Mouse (Mus musculus): ENCODE measurements around the gene Cenpp.

Gene Cenpp

DNA sequence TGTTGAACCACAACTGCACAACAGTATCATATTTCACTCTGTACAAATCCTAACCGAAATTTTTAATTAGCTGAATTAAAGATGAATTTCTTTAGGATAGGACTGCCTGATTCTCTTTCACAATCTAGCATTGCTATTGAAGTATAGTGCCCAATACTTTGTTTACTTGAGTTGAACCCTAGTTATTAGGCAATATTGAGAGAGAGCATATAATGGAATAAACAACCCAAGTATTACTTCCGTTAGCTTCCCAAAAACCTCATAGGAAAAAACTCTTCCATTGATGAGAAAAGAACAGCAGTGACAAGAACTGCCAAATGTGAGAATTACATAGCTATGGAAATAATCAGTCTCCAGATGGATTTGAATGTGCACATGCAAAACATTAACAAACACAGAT is 126.3 kb downstream of the Cenpp start:
- DNase-seq (ENCODE audit: low spot score) = no peak

DNA sequence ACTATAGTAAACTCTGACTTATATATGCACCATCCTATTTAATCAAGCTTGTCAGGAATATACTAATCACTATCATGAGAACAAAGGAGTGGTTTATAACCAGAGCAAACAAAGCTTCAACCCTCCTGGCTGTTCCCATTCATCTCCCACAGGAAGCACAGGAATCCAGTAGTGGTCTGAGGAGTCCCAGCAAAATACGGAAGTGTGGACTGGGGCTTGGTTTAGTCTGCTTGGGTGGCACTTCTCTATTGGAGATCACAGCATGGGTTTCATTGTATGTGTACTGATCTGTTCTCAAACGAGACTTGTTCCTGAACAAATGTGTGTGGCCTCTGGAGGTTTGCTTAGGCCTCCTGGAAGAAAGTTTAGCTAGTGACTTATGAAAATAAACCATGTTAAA is 133.8 kb downstream of the Cenpp start:
- DNase-seq (ENCODE audit: low spot score) = no peak

DNA sequence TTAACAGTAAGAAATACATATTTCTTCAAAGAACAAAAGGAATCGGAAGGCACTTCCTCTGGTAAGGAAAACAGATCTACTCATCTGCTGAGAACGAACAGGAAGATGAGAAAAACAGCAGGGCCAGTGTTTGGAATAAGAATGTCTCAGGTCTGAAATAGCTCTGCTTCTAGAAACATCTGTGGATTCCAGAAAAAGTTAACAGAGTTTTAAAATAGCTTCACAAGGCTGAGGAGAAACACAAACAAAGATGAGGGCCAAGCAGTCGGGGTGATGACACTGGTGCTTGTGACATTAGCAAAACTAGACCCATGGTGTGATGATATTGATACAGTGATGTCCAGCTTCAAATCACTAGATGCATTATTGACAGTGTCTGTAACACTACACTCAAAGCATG is 145.4 kb downstream of the Cenpp start:
- no peak for DNase-seq (ENCODE audit: low spot score)

DNA sequence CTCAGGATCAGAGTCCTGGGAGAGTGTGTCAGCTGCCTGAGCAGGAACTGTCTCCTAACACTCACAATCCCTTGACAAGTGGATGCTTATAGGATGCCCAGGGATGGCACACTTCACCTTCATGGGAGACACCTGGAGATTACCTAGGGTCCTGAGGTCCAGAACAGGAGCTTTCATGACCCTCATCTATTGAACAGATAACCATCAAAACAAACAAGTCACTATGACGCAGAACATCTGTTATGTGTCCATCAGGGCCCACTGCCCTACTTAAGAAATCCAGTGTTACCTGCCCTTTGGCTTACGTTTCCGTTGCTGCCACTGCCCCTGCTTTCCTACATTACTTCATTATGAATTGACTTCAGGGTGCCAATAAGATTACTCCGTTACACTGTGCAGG is 146.8 kb downstream of the Cenpp start:
- DNase-seq (ENCODE audit: low spot score) = no peak

DNA sequence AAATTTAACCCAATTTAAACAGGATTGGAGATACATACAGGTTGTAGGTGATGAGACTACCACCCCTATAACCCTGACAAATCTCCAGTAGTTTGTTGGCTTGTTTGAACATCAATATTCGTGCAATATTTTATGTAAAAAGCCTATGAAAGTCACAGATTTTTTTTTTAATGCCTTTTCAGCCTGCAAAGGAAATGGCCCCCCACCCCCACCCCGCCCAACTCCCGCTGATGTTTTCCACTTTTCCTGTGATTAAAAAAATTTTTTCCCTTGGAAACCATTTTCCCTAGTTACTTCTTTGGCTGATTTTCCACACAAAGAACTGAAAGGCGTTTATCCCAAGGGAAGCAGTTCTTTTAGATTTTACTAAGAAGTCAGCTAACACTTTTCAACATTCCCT is 148.1 kb downstream of the Cenpp start, which contains the start of gene Ecm2:
TSS of gene Ecm2 (plus strand) at position 301 of the 400 bp plus-strand sequence.
- no peak for DNase-seq (ENCODE audit: low spot score)

DNA sequence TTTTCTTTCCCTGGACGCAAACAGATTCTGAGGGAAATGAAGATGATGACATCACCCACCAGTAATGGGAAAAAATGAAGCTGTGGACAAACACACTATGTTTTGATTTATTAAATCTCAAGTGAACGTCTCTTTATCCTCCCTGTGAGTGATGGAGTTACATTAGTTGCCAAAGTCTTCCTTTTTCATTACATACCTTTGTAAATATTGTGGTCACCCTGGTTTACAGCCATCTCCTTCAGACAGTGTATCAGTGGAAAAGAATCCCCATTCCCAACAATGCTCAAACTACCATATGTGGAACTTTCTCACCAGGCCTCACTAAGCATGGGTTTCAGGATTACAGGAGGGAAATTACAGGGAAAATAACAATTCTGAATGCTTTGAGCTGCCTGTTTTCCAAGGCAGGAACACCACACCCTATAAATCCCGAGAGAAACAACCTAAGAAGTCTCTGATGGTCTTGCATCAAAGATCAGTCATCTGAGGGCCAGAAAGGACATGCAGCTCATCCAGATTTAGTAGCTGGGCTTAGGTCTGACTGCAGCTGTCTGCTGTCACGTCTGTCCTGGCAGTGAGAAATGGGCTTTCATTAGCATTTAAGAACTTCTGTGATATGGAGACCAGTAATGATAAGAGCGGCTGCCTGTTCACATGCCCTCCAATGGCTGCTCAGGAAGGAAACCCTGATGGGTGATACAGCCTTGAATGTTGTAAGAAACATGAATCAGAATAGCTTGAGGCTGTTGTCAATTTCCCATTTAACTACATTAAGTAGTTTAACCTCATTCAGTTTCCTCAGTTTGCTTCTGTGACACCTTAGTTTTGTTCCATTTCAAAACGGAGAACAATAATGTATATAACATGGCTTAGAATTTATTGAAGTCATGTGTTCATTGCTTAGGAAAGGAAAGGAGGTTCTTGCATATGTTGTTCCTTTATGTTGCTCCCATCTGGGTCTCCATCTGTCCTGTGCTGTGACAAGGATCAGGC is 159.9 kb downstream of the Cenpp start, which contains the start of gene Tes3-ps:
TSS of gene Tes3-ps (plus strand) at position 943 of the 993 bp plus-strand sequence.
- DNase-seq (ENCODE audit: low spot score) = no peak

DNA sequence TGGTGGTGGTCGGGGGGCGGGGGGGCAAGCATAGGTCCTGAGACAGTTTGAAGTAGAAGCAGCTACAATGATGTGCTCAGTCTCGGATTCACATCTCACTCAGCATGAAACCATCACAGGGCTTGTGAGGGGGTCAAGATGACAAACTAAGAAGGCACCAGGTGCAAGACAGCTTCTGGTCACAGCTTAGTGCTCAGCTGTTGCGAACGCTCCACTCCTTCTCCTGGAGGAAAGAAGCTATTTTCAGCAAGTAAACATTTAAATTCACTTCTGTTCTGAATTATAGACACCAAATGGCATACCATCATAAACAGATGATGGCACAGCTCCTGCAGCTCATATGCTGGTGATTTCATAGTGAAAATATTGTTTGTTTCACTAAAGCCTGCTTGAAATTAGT is 167.2 kb downstream of the Cenpp start:
- DNase-seq (ENCODE audit: low spot score) = no peak

DNA sequence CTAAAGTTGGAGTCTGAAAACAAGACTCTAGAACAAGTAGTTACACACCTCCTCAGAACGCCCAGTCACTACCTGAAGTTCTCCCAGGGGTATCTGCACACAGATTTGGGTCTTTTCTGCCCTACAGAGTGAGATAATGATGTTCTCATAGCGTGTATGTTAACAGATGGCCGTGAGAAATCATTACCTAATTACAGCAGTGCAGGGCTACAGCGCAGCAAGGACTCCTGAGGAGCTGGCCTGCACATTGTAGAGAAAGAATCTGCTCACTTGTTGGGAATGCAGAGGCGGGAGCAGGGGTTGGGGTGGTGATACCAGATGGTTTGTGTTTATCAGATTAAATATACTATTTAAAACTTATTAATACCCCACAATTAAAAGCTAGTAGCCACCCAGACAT is 172.0 kb downstream of the Cenpp start:
- DNase-seq (ENCODE audit: low spot score) = no peak

DNA sequence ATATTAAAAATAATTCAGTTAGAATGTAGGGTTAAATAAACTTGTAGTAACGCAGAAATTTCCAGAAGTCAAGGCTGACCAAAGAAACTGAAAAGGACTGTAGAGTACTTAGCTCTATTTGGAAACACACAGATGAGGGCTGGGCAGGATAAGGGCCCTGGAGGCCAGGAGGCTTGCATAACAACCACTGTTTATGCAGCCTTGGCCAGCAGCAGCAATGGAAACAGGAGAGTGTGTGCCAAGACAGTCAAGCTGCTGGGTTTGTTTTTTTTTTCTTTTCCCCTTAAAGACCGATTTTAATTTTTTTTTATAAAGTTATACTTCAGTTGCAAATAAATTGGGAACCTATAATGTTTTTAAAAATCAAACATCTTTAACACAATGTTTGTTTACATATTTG is 172.5 kb downstream of the Cenpp start:
- DNase-seq (ENCODE audit: low spot score) = peak; percentile 73

DNA sequence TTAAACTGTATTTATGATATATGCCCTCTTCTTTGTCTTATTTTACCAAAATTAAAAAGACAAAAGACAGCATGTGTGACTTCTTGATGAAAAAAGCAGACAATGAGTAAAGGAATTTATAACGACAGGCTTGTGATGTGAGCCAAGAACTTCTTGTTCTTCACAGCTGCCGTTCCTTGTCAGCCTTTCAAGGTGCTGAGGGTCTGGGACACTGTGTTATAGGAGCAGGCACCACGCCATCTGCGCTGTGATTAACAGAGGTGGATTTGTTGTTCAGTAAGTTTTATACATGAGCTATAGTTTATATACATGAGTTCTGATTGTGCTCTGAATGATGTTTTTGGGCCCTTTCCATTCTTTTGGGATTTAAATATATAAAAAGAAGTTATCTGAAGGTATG is 173.2 kb downstream of the Cenpp start:
- no peak for DNase-seq (ENCODE audit: low spot score)

DNA sequence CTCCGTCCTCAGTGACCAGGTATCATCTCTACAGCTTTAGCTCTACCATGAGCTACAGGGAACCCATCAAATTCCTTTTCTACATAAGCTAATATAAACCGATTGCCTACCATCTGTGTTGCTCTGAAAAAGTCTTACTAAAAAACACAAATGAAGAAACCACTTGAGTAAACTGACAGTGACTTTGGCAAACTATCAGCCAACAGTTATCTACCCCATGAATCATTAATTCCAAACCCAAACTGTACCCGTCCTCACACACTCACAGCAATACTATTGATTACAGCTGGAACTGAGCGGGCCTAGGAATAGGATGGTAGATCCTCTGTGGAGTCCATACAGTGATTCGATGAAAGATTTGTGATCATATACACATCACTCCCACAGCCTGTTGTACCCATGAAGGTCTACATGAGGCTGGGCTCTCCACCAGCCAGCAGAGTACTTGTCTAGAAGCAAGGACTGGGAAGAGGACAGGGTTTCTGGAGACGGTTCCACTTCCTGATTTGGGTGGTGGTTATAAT is 173.7 kb downstream of the Cenpp start:
- no peak for DNase-seq (ENCODE audit: low spot score)

DNA sequence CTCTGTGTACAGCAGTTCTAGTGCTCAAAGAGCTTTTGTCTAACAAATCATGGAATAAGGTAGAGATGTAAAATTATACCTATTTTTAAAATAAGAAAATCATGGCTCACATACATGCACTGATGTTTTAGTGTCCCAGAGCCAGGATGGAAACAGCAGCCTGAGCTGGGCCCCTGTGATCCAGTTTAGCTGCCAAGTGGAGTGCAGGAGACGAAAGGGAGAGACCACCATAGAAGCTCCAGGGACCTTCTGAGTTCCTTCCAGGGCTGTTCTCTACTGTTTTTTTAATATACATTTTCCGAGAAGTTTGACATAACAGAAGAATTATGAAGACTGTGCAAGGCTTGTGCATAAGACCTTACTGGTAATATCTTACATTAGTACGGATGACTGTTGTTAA is 174.7 kb downstream of the Cenpp start:
- DNase-seq (ENCODE audit: low spot score) = no peak

DNA sequence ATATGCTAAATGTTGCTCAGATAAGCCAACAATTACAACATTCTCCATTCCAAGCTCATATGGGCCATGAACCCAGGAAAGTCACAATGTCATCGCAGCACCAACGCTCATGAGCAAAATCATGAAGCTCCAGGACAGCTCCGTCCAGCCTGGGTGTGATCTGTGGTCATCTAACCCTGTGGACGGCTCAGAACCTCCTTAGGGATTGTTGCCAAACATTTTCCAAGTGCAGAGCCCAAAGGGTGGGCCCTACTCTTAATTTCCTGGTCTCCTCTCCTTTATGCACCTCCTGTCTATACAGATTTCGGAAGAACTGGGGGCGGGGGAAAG is 179.9 kb downstream of the Cenpp start:
- no peak for DNase-seq (ENCODE audit: low spot score)

DNA sequence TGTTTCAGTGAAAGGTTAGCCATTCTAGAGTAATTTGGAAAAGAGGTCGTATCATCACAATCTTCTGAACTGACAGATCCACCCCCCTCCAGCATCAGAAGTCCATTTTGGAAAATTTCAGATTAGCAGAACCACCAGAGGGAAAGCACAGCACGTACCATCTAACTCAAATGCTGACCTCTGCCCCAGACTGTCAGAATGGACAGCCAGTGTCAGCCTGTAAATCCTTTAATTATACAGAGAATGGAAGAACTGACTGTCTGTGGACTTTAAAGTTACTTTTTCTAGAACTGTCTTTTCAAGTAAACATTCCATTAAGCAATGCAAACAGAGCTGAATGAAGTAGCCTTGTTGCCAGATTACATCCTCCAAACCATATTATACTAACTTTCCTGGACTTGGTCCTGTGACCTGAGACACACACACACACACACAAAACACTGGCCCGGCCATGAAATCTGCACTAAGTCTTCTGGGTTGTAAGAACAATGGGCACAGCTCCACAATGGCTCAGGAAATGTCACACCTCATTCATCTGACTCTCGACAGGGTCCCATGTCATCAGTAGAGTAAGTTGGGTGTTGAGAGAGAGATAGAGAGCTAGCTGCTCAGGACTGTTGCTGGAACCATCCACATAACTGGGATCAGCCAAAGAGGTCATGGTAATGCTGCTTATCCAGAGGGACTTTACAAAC is 180.5 kb downstream of the Cenpp start:
- DNase-seq (ENCODE audit: low spot score) = no peak

DNA sequence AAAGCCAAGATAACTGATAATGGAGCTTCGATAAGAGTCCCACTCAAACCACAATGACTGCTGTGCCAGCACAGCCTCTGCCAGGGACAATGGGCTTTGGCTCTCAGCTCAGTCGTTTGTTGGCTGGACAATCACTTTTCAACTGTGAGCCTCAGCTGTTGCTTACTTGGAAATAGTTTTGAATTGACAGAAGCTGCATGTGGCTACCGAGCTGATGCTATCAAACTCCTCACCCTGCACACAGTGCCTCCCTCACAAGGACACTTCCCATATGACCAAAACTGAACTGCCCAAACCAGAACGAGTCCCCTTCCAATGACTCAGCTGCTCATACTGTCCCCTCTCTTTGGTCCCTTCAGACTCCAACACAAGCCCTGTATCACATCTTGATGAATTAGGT is 181.8 kb downstream of the Cenpp start:
- no peak for DNase-seq (ENCODE audit: low spot score)

DNA sequence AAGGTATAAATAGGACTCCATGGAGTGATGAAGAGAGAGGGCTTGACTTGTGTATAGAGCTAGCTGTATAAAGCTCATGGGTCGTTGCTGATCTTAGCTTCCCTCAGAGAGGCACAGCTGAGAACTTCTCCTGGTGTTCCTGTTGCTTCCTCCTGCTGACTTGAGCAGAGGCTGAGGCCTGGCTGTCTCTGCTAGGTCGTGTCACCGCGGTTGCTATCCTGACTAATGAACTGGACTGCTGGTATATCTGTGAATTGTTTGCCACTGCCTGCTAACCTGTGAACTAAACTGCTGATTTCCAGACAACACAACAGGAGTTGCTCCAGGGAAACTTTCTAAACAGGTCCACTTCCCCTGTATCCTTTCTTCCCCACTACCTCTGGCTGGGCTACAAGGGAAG is 182.3 kb downstream of the Cenpp start:
- no peak for DNase-seq (ENCODE audit: low spot score)

DNA sequence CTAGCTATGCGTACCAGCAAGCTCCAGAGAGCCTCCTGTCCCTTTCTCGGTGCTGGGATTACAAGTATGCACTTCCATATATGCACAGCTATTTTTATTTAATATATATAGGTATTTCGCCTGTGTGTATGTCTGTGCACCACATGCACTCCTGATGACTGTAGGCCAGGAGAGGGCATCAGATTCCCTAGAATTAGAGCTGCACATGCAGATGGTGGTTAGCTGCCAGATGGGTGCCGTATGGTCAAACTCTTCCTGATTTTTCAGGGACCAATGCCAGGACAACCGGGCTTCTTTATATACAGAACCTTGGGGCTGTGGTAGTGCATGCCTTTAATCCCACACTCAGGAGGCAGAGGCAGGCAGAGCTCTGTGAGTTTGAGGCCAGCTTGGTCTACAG is 183.6 kb downstream of the Cenpp start:
- no peak for DNase-seq (ENCODE audit: low spot score)

DNA sequence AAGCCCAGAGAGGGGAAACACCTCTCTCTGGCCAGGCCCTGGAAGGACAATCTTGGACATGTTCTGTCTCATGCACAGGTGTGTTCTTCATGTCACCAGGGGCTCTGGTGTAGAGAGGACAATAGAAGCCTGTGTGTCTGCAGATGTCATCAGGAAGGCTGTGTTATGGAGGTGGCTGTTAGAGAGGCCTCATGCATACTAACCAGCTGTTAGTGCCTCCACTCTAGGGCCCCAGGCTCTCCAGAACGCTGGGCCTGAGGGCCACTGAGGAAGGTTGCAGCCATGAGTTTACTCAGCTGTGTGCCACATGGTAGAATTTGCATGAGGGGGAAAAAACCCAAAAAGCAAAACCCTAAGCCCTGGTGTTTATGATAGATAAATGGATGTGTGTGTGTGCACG is 185.0 kb downstream of the Cenpp start:
- DNase-seq (ENCODE audit: low spot score) = no peak

DNA sequence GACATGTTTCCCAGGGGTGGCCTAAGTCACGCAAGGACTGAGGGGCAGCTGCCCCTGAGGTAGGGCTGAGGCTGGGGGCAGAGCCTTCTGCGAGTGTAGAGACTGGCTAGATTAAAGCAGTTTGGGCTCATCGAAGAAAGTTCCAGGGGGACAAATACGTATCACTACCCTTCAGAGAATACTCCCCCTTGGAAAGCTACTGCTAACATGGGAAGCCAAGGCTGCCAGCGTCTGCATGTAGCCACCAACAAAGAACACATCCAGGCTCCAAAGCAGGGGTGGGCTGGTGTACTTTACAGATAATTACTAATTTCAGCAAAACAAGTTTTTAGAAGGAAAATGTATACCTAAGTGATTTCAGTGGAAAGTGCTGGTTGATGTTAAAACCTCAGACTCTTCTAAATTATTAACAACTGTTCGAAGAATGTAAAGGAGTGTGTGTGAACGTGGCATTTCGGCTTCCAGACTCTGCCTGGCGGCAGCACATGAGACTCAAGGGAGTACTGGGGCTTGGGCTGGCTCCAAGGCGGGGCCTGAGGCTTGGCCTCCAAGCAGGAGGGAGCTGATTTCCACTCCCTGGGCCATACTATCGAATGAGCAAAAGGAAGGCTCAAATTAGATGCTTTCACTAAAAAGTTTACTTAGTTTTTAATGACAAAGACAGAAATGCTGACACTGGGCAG is 186.1 kb downstream of the Cenpp start:
- peak; percentile 68 for DNase-seq (ENCODE audit: low spot score)

DNA sequence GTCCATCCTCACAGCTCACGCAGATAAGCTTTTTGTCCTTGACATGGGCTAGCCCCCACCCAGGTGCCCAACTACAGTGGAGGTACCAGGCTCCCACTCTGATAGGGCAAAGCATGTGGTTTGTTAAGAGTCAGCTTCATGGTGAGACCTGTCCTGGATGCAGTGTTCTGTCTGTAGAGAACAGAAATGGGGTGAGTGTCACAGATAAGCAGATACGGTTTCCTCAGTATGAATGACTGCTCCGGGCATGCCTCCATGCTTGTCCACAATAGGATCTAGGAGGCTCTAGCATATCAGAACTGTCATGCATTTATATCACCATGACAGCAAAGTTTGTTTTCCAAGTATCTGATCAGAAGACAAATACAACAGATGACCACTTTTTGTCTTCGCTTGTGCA is 186.7 kb downstream of the Cenpp start:
- DNase-seq (ENCODE audit: low spot score) = no peak

DNA sequence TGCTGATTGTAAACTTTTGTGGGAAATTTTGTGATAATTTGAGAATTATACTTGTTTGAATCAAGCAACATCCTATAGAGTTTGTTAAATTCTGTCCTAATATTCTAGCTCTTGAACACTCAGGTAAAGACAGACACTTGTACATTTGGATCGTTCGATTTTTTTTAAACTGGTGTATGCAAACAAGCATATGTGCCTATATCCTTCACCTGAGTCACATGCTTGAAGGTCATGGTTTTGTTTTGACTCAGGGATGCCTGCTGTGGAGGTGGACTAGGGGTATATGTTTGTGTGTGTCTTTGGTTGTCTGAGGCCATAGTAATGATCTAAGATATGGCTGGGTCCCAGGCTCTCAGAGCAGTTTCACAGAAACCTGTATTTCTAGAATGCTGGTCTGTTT is 189.7 kb downstream of the Cenpp start:
- DNase-seq (ENCODE audit: low spot score) = no peak

DNA sequence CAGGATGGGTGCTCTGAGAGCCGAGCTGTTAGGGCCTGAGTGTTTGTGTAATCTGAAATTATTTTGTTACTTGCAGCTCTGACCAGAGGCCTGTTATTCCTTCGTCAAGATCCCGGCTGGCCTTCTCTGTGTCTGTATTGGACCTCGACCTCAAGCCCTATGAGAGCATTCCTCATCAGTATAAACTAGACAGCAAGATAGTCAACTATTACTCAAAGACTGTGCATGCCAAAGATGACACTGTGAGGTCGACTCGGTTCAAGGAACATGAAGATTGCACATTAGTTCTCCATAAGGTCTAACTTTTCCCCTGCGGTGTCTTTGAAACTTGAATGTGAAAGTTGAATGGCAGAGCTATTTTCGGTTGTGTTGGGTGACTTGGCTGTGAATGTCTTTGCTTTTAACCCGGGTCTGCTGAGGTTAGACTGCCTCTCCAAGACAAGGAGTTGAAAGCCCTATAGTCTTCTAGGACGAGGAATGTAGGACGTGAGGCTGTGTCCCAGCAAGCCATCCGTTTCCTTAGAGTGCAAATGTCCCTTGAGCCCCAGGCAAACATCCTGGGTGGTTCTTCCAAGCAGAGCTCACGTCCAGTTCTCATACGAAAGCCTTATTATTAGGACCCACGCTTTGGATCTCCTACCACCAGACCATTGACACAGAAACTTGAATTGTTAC is 191.0 kb downstream of the Cenpp start:
- no peak for DNase-seq (ENCODE audit: low spot score)
